Mouse (Mus musculus): Measurements from ENCODE around the gene Upk1a.

Upk1a gene

GRCm38 (mm10) chr7:30602583-30602982 is 10.1 kb downstream of the Upk1a start:
- DNase-seq (ENCODE audit: low spot score), result peak; percentile 83

GRCm38 (mm10) chr7:30600651-30601050 is 12.0 kb downstream of the Upk1a start:
- DNase-seq (ENCODE audit: low spot score), result peak; percentile 91

- DNase-seq (ENCODE audit: low spot score), result peak; percentile 95
Measured at GRCm38 (mm10) chr7:30599933-30600353, 12.7 kb downstream of the Upk1a start.

GRCm38 (mm10) chr7:30598786-30599185 is 13.9 kb downstream of the Upk1a start, which contains the start of gene Zbtb32:
Zbtb32 (minus strand) TSS chr7:30598909.
- no peak for DNase-seq (ENCODE audit: low spot score)

- DNase-seq (ENCODE audit: low spot score), result no peak
Measured at GRCm38 (mm10) chr7:30596811-30597210, 15.8 kb downstream of the Upk1a start.

- no peak for DNase-seq (ENCODE audit: low spot score)
Measured at GRCm38 (mm10) chr7:30596093-30596492, 16.6 kb downstream of the Upk1a start.

GRCm38 (mm10) chr7:30594510-30595024 is 18.1 kb downstream of the Upk1a start:
- DNase-seq (ENCODE audit: low spot score), result no peak

GRCm38 (mm10) chr7:30593579-30594509 is 18.8 kb downstream of the Upk1a start:
- no peak for DNase-seq (ENCODE audit: low spot score)

- no peak for DNase-seq (ENCODE audit: low spot score)
Measured at GRCm38 (mm10) chr7:30592772-30593423, 19.7 kb downstream of the Upk1a start.

GRCm38 (mm10) chr7:30591605-30591951 is 21.1 kb downstream of the Upk1a start:
- DNase-seq (ENCODE audit: low spot score), result no peak

- DNase-seq (ENCODE audit: low spot score), result no peak
Measured at GRCm38 (mm10) chr7:30590927-30591604, 21.6 kb downstream of the Upk1a start.

GRCm38 (mm10) chr7:30589435-30590301 is 23.0 kb downstream of the Upk1a start:
- peak; percentile 90 for DNase-seq (ENCODE audit: low spot score)

- peak; percentile 98 for DNase-seq (ENCODE audit: low spot score)
Measured at GRCm38 (mm10) chr7:30588676-30589434, 23.8 kb downstream of the Upk1a start, which contains the start of gene Kmt2b. Kmt2b (minus strand) TSS chr7:30588726.

- DNase-seq (ENCODE audit: low spot score), result peak; percentile 51
Measured at GRCm38 (mm10) chr7:30587842-30588667, 24.6 kb downstream of the Upk1a start.

GRCm38 (mm10) chr7:30586455-30587020 is 26.1 kb downstream of the Upk1a start:
- DNase-seq (ENCODE audit: low spot score), result no peak

- DNase-seq (ENCODE audit: low spot score), result no peak
Measured at GRCm38 (mm10) chr7:30585170-30585569, 27.5 kb downstream of the Upk1a start.

GRCm38 (mm10) chr7:30584339-30584738 is 28.3 kb downstream of the Upk1a start:
- DNase-seq (ENCODE audit: low spot score), result no peak

- no peak for DNase-seq (ENCODE audit: low spot score)
Measured at GRCm38 (mm10) chr7:30581547-30581946, 31.1 kb downstream of the Upk1a start.

- DNase-seq (ENCODE audit: low spot score), result no peak
Measured at GRCm38 (mm10) chr7:30579950-30580349, 32.7 kb downstream of the Upk1a start.
